Mouse (Mus musculus) gastrocnemius, postnatal 10 days (tissue): Measurements from ENCODE around the gene Arl13b. TPM values are rescaled to one million over a fixed set of nuclear protein-coding genes. Genes with fewer than 3 reads are reported as not detected.

Source experiments
- DNase-seq: peaks from one replicate; pipeline ENCODE4 v3.0.0; 2021; ENCODE audit warnings: mixed read lengths
- total RNA-seq, 2 experiments: library from RNA; stranded (reverse); gene quantifications; 2 replicates each; pipeline ENCODE4 v1.2.3; 2021

Gene Arl13b
- total RNA-seq, 2 experiments from 2014 or later = 7.1 to 7.5 TPM

GRCm38 (mm10) chr16:62814491-62814890 is 32.3 kb downstream of the Arl13b start, which contains the start of gene Stx19:
Gene Stx19, plus strand, starts transcription at chr16:62814676.
- no peak for DNase-seq

GRCm38 (mm10) chr16:62813790-62814189 is 33.0 kb downstream of the Arl13b start:
- DNase-seq = no peak

- no peak for DNase-seq
These were observed 36.0 kb downstream of the Arl13b start for GRCm38 (mm10) chr16:62810855-62811254.

DNA sequence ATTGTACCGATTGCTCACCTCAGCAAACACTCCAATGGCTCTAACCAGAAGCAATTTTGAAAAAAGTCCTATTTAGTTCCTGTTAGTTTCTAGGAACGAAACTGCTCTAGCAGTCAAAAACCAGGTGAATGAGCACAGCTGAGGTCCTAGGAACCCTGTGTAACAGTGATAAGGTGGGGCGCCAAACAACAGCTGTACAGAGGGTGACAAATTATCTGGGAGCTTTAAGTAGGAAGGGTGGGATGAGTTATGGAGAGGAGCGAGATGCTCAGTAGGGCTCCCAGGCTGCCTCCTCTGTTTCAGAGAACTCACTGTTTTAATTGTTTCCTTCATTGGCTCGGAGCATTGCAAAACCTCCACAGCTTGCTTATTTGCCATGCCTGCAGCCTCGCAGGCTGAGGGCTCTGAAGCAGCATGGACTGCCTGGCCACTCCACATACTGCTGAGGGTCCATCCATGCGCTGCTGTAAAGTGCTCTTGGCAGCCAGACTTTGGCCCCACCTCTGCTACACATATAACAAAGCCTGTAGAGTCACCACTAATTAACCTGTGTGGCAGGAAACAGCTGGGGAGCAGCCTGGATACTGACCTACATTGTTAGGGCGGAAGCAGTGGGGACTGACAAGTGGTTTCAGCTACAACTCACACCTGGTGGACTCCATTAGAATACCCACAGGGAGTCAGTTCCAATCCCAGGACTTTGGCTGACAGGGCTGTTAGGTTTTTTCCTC is 39.4 kb downstream of the Arl13b start:
- no peak for DNase-seq

DNA sequence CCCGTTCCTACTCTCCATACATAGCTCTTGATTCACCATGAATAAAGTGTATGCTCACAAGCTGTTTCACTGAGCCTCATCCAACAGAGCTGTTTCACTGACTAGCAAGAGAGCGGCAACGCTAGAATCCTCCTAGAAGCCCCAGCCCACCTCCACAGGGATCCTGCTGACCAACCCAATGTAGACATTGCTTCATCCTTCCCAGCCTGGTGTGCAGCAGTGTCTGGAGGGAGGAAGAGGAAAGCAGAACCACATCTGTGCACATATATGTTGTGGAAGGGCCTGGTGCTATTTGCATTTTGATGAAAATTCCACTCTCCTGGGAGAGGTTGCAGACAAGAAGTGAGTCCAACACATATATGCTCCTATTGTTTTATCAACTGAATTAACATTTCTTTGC is 42.2 kb downstream of the Arl13b start:
- DNase-seq = no peak

DNA sequence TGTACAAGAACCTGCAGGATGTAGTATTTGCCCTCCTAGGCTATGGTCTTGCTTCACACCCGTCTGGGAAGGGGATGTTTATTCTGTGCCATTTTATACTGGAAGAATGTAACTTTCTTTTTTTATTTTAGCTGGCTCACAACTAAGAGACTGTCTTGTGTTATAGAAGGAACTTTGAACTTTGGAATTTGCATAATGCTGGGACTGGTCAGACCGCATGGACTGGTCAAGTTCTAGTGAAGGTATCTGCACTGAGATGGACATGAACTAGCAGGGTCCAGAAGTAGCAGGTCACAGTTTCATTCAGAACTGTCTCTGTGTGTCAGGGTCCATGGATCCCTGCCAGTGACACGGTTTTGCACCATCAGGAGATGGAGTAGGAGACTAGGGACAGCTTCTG is 47.0 kb downstream of the Arl13b start:
- no peak for DNase-seq

GRCm38 (mm10) chr16:62799426-62799825 is 47.4 kb downstream of the Arl13b start:
- DNase-seq = no peak

- DNase-seq = no peak
These were observed 48.0 kb downstream of the Arl13b start for GRCm38 (mm10) chr16:62798808-62799207.

- DNase-seq = no peak
These were observed 50.2 kb downstream of the Arl13b start for GRCm38 (mm10) chr16:62796608-62797007.

GRCm38 (mm10) chr16:62786621-62787331 is 60.1 kb downstream of the Arl13b start, which contains the start of gene Nsun3:
Gene Nsun3, minus strand, starts transcription at chr16:62786818.
- DNase-seq = peak; percentile 86

DNA sequence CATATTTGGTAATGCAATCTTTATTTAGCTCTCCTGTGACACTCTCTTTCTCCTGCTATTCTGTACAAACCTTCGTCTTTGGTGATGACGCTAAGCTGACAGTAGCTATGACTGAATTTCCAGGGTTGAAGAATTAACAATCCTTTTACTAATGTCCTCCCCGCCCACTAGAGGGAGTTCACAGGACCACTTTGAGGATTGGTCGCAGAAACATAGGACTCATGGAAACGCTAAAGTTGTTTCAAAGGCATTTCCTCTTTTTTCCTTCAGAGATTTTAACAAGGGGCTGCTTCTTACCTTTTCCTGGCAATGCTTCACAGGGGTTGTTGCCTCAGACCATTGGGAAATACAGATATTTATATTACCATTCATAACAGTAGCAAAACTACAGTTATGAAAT is 64.6 kb downstream of the Arl13b start:
- no peak for DNase-seq

DNA sequence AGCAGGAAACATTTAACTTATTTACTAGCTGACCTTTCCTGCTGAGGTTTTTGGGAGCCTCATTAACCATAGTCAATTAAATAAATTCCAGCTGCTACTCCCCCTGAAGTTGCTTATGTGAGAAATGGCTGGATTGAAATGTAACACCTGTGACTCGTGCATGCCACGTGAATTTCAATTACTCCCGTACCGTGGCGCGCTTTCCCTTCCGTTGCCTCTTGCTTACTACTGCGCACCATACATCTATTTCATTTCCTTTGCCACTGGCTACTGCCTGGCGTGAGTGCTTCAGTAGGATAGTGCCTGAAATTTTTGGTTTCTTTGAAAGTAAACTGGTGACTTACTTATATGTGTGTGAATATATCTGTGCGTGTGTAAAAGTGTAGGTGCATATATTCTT is 68.6 kb downstream of the Arl13b start:
- no peak for DNase-seq

DNA sequence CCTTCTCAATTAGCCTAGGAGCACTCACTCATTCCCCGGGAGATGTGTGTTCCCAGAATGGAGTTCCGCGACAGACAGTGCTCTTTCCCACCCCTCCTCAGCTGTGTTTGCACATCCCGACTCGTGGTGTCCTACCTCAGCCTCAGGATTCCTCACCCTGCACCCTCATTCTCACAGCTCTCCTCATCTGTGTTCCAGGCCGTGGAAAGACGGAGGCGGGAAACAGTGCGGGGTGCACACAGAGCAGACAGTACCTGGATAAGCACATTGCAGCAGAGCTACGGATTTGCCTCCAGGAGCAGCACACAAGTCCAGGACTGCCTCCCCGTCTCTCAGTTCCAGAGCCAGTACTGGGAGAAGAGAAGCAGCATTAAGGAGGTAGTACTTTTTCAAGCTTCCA is 70.8 kb downstream of the Arl13b start:
- DNase-seq = no peak

GRCm38 (mm10) chr16:62773462-62773861 is 73.4 kb downstream of the Arl13b start:
- DNase-seq = no peak

GRCm38 (mm10) chr16:62758340-62758739 is 88.5 kb downstream of the Arl13b start:
- no peak for DNase-seq

DNA sequence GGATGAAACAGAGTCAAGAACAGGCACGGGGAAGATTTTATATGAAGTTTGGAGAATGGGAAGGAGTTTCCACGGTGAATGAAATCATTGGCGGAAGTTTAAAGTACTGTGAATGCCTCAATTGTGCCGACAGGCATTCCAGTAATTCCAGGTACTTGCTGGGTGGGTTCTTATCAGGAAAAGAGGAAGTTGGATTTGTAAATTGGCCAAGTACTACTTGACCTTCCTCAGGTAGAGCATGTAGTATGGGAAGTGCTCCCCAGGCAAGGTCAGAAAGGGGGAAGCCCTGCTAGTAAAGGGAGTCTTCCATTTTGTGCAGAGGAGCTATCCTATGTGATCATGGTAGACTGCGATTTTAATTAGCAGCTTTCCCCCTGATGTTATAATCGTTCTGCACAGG is 91.5 kb downstream of the Arl13b start:
- no peak for DNase-seq

GRCm38 (mm10) chr16:62753597-62753996 is 93.2 kb downstream of the Arl13b start:
- no peak for DNase-seq

GRCm38 (mm10) chr16:62753079-62753478 is 93.8 kb downstream of the Arl13b start:
- no peak for DNase-seq

DNA sequence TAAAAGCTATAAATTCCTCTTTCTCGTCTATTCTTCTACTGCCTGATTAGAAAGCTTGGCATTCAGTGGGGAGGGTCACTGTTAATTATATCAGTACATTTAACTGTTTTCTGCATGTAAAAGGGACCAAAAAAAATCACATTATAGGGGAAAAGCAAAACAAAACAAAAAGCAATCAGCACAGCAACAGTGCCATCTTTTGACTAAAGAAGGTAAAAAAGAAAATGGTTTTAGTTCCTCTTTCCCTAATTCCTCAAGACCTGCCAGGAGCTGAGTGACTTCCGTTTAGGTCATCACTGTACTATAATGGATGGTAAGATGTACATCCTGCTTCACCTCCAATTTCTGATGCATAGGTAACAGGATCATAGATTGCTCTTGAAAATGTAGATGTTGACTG is 101.0 kb downstream of the Arl13b start:
- no peak for DNase-seq
